Mouse (Mus musculus) MEL (cell line): ENCODE measurements around the gene Arl6ip5.

Experiments
- CTCF ChIP-seq, 3 experiments: IDR thresholded peaks in 2 of 3; conservative IDR thresholded peaks in 1 of 3; 2 replicates each; pipeline ENCODE4 v1.5.1; 2011 to 2012; ENCODE audit warnings: low read length in 3 of 3, low read depth in 2 of 3, mild to moderate bottlenecking in 2 of 3, improper control_type of control experiment in 1 of 3, inconsistent platforms in 1 of 3, mixed read lengths in 1 of 3, moderate library complexity in 1 of 3; ENCODE audit not compliant: control insufficient read depth in 1 of 3, insufficient read depth in 1 of 3, poor library complexity in 1 of 3, severe bottlenecking in 1 of 3
- ELF1 ChIP-seq: IDR thresholded peaks from 2 replicates; pipeline ENCODE4 v1.6.1; 2014; ENCODE audit warnings: low read depth, mild to moderate bottlenecking, inconsistent platforms, low read length, improper control_type of control experiment, moderate library complexity
- ETS1 ChIP-seq: IDR thresholded peaks from 2 replicates; pipeline ENCODE4 v1.6.1; 2012; ENCODE audit warnings: low read depth, mild to moderate bottlenecking, inconsistent platforms, low read length, improper control_type of control experiment, moderate library complexity
- GATA1 ChIP-seq: IDR thresholded peaks from 2 replicates; pipeline ENCODE4 v1.6.1; 2011; ENCODE audit warnings: low read depth, low read length, improper control_type of control experiment
- MEF2A ChIP-seq: IDR thresholded peaks from 2 replicates; pipeline ENCODE4 v1.6.1; 2014; ENCODE audit warnings: low read depth, mild to moderate bottlenecking, inconsistent platforms, low read length, improper control_type of control experiment; ENCODE audit not compliant: poor library complexity, insufficient replicate concordance, severe bottlenecking; ENCODE audit errors: extremely low read depth
- MYB ChIP-seq: IDR thresholded peaks from 2 replicates; pipeline ENCODE4 v1.6.1; 2011; ENCODE audit warnings: mild to moderate bottlenecking, low read depth, low read length, improper control_type of control experiment
- POLR2A ChIP-seq, 2 experiments: IDR thresholded peaks; 2 replicates each; pipeline ENCODE4 v1.6.1; 2011 to 2012; ENCODE audit warnings: low read length in 2 of 2, mild to moderate bottlenecking in 2 of 2, control low read depth in 1 of 2, improper control_type of control experiment in 1 of 2, low read depth in 1 of 2, moderate library complexity in 1 of 2; ENCODE audit not compliant: control insufficient read depth in 1 of 2, insufficient read depth in 1 of 2, poor library complexity in 1 of 2
- POLR2AphosphoS2 ChIP-seq: IDR thresholded peaks from 2 replicates; pipeline ENCODE4 v1.6.1; 2011; ENCODE audit warnings: low read length, improper control_type of control experiment
- POLR2AphosphoS5 ChIP-seq: IDR thresholded peaks from 2 replicates; pipeline ENCODE4 v1.6.1; 2012; ENCODE audit warnings: low read depth, borderline replicate concordance, mild to moderate bottlenecking, inconsistent platforms, low read length, moderate library complexity, mixed read lengths
- RCOR1 ChIP-seq: IDR thresholded peaks from 2 replicates; pipeline ENCODE4 v1.6.1; 2012; ENCODE audit warnings: low read depth, mild to moderate bottlenecking, inconsistent platforms, low read length, improper control_type of control experiment
- USF1 ChIP-seq: IDR thresholded peaks from 2 replicates; pipeline ENCODE4 v1.6.1; 2014; ENCODE audit warnings: low read depth, mild to moderate bottlenecking, inconsistent platforms, low read length, improper control_type of control experiment, moderate library complexity
- ZC3H11A ChIP-seq: IDR thresholded peaks from 2 replicates; pipeline ENCODE4 v1.6.1; 2012; ENCODE audit warnings: low read depth, mild to moderate bottlenecking, inconsistent platforms, low read length, improper control_type of control experiment

DNA sequence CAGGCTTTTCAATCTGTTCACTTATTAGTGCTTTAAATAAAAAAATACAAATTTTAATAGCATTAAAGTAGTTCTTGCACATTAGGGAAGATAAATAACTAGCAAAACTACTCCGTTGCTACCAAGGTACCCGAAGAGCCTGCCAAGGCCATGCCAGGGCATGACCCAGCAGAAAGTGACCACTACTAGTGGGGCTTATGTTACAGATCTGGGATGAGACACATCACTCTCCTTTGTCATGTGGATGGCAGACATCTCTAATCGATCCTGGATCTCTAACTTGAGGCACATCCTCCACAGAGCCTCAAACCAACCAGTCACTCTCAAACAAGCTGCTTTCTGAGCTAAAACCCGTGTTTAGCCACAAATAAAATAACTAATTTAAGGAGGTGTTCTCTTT lies 56.2 kb downstream of the Arl6ip5 start:
- TF ChIP-seq POLR2AphosphoS5 (no peak), USF1 (no peak), ELF1 (no peak), MEF2A (no peak), ZC3H11A (no peak), ETS1 (no peak), POLR2A (IDR thresholded peaks at IDR 0.05; ENCODE audit: control insufficient read depth in 1 of 2, insufficient read depth in 1 of 2, low read depth in 1 of 2, low read length in 2 of 2, poor library complexity in 1 of 2) (no peak), CTCF (IDR thresholded peaks at IDR 0.05 in 2 of 3, conservative IDR thresholded peaks at IDR 0.05 in 1 of 3; ENCODE audit: control insufficient read depth in 1 of 3, insufficient read depth in 1 of 3, low read depth in 2 of 3, low read length in 3 of 3, poor library complexity in 1 of 3, severe bottlenecking in 1 of 3) (no peak), MYB (no peak), GATA1 (no peak), RCOR1 (no peak), POLR2AphosphoS2 (no peak)
